Mouse (Mus musculus) Muller cell, postnatal 12 days (primary cell): ENCODE measurements around the gene BC052040.

Experiments
- DNase-seq: peaks from one replicate; pipeline ENCODE4 v3.0.0-alpha.2; 2015; ENCODE audit errors: inconsistent ontology term

BC052040 gene

DNA sequence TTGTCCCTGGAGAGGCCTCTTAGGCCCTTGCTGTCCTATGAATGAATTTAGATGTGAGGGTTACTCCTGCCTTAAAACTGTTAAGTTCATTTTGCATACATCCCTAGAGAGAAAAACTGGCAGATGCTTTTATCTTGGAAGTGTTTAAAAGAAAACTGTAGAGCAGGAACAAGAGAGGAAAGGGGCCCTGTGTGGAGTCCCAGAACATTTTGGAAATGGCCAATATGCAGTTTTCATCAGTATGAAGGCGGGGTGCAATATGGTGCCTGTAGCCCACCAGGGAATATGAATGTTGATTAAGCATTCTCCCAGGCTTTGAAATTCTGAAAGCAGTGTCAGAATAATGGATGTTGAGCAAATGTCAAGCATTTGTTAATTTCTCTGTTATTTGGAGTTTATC is 19.8 kb downstream of the BC052040 start:
- DNase-seq, result no peak

DNA sequence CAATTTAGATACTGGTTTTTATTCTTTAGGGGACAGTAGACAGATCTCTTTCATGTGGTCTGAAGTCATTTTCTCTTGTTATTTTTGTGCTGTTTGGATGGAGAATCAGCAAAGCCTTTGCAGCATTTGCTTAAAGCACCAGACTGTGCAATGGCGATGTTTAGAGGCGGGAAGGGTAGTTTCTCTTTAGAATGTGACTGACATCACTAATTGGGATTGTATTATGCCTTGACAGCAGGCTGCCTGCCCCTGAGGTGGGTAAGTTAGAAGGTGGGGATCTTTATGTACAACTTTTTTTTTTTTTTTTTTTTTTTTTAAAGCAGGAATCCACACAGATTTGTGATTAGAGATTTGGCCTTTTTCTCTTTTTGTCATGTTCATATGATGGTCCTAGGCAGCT is 20.6 kb downstream of the BC052040 start:
- no peak for DNase-seq

GRCm38 (mm10) chr2:115604132-115604531 is 22.6 kb downstream of the BC052040 start:
- DNase-seq, result no peak

DNA sequence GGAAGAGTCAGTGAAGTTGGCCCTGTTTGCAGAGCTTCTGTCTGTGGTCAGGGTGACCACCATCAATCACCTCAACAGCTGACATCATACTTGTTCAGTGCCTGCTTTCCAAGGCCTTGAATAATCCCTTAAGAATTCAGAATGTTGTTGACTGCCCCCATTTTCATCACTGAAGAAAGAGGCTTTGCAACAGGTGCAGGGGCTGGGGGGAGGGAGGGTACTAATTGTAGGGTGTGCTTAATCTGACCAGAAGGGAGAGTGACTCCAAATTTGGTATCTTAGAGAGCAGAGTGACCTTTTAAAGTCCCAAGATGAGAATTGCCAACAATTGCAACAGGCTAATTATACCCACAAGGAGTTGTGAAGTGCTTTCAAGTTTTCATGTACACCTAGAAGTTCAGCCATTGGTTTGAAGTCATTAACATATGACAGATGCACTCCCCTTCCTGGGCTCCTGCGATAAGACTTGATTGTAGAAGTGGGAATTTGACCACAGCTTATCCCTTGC is 24.4 kb downstream of the BC052040 start:
- DNase-seq, result peak; percentile 70

- DNase-seq, result peak; percentile 10
Observed at GRCm38 (mm10) chr2:115609020-115609419, 27.5 kb downstream of the BC052040 start.

DNA sequence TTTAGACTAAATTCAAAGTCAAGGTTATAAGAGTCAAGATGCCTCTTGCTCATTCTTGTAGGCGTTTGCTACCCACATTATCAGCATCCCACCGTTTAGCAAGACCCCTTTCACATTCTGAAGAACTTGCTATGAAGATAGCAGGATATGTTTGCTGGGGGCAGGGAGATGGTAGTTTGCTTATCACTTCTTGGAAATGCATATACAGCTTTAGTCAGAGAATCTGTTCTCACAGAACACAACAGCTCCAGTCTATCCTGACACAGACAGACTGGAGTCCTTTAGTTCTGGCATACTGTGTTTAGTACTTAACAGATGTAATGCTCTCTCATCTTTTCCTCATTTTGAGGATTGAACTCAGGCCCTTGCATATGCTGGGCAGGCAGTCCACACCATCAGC is 28.6 kb downstream of the BC052040 start:
- no peak for DNase-seq

DNA sequence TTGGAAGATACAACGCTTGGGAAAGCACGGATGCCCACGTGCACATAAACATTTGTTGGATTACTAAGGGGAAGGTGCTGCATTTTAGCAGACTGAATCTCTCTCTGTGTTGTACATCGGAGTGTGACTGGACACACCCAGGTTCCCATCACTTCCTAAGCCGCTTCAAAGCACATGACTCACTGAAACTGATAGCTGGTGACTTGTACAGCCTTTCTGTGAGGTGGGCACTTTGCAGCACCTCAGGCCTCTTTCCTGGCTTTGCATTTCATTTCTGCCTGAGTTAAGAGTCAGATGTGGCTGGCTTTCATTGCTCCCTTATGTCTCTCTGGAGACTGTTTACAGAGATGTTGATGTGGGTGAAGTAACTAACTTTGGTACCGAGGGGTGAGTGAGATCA is 29.0 kb downstream of the BC052040 start:
- no peak for DNase-seq

DNA sequence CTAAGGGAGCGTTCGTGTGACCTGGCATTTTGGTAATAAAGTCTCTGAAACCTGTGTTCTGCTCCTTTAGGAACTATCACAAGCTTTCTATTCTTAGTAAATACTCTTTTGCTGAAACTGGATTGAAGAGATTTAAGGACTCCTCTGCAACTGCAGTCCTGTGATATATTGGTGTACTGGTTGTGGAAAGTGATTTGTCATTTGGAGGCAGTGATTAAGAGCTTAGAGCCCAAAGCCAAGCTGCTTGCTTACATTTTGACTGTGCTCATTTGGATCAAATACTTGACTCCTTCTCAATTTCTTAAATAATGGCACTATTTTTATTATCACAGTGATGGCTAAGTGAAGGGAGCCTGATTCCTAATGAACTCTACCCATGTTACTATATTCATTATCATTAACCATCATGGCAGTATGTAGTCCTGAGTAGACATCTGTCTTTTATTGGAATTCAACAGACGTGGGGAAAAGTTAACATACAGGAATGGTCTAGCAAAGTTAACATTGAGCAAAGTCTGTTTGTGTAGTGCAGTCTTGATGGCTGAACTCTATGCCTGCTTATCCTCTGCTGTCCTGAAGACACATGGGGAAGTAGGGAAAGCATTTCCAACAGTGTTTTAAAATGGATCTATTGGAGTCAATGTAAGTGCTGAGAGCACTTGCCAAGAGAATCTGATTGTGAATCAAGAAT is 32.5 kb downstream of the BC052040 start:
- no peak for DNase-seq

GRCm38 (mm10) chr2:115628471-115628870 is 47.0 kb downstream of the BC052040 start:
- no peak for DNase-seq

- no peak for DNase-seq
Observed at GRCm38 (mm10) chr2:115631031-115631434, 49.5 kb downstream of the BC052040 start.

DNA sequence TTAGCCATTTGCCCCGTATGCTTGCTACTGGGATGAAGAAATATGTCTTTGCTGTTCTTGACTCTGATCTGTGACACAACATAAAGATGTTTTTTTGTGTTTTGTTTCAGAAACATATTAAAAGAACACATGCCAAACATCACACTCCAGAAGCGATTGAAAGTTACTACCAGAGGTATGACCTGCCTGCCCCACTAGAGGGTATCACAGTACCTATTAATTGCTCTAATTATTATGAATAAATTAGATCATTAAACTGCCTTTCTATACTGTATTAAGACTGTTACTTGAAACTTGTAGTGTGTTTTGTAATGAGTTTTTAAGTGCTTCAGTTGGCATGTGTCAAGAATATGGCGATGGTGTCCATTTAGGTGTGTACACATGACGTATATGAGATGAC is 50.3 kb downstream of the BC052040 start:
- DNase-seq, result no peak

- no peak for DNase-seq
Observed at GRCm38 (mm10) chr2:115650203-115650602, 68.7 kb downstream of the BC052040 start.

DNA sequence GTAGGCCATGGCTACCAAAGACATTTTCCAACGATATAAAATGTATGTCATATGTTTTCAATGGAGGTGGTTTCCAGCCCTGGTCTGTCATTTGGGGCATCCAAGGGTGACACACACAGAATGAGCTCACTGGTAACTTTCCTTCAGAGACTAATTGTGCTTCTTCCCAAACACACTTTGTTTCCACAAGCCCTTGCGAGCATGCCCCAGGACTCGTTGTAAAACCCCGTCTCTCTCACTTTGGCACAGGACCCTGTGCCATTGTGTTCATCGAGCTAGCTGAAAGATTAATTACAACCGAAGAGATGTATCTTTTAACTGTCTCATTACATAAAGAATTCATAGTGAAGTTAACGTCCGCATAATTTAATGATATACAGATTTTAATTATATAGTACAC is 78.2 kb downstream of the BC052040 start:
- DNase-seq, result no peak

DNA sequence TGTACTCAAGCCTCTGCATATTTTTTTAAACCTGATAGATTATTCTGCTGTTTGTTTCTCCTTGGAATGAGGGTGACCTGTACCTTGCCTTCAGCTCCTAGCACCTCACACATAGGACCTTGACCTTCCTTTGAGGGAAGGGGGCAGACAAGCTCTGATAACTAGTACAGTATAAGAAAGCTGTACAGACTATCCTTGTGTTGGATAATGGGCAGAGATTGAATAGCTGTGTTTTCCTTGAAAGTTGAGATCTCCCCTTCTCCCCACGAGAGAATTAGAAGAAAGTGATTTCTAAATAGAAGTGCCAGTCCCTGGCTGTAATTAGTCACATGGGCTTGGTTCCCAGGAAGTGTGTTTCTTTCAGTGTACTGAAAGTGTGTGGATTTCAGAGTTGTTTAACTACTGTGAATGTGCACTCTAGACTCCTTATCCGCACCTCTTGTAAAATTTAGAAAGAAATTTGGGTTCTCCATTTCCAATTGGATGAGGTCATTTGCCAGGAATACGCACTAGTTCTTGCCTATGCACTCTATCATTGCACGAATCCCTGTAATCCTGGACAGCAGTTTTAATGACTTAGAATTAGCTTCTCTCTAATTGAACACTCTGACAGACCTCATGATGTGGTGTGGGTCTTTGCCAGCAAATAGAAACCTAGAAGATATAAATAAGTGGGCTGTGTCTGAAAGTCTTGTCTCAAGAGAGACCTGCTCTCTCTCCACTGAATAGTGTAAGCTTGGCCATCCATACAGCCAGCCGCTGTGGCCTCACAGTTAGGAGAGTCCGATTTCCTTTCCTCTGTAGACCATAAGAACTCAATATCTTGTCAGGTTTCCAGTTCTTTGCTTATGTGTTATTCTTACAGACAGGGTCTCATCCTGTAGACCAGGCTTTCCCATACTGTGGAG is 79.0 kb downstream of the BC052040 start:
- DNase-seq, result no peak

GRCm38 (mm10) chr2:115667516-115667915 is 86.0 kb downstream of the BC052040 start:
- DNase-seq, result no peak

DNA sequence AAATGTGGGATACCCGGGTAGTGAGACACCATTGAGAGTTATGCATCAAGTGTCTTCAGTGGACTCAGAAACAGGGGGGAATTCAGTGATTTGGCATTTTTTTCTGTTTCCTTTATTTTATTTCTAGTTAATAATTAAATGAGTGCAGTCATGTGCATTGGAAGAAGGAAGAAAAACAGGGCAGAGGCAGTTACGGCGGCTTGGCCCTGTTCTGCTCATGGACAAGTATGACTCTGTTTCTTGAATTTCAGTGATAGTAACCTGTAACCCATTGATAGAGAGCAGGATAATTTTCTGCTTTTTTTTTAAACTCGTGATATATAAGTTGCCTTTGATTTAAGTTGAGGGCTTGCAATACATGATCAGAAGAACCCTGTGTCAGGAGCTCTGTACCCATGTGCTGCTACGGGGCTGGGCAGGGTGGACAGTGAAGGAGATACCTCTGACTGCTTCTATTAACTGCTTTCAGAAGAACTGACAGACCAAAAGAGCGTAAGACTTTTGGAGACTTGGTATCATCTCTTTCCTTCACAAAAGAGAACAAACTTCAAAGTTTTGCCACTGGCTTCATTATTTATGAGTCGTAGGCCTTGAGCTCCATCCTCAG is 91.6 kb downstream of the BC052040 start:
- DNase-seq, result no peak

DNA sequence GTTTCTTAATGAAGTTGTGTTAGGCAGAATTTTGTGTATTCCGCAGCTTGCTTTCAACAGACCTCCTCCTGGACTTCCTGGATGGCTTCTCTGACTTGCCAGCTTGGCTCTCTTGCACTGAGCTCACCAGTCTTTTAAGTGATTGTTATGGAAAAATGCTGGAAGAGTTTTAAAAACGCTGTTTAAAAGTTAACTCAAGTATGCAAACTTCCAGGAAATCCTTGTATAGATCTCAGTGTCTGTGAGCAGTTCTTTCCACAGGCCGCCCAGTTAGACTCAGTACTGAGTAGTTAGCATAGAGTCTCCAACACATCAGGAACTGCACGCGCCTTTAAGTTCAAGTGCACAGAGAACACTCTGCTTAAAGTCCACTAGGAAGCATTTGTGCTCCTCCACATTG is 97.3 kb downstream of the BC052040 start:
- DNase-seq, result no peak

- DNase-seq, result no peak
Observed at GRCm38 (mm10) chr2:115685250-115685649, 103.7 kb downstream of the BC052040 start.

- DNase-seq, result no peak
Observed at GRCm38 (mm10) chr2:115687612-115688011, 106.1 kb downstream of the BC052040 start.

DNA sequence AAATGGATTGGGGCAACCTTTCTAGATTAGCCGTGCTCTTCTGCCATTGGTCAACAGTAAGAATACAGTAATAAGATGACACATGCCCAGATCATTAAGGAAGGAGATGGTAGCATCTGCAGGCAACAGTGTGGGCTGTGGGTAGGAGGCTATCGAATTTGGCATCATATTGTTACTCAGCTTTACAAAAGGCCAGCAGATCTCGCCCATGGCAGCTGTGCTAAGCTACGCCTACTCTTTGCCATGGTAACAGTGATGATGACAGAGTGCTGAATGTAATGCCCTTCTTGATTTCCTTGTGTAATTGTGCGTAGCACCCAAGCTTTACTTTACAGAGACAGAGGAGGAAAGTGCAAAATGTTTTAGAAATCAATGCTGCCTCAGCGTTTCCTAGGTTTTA is 106.8 kb downstream of the BC052040 start:
- no peak for DNase-seq

DNA sequence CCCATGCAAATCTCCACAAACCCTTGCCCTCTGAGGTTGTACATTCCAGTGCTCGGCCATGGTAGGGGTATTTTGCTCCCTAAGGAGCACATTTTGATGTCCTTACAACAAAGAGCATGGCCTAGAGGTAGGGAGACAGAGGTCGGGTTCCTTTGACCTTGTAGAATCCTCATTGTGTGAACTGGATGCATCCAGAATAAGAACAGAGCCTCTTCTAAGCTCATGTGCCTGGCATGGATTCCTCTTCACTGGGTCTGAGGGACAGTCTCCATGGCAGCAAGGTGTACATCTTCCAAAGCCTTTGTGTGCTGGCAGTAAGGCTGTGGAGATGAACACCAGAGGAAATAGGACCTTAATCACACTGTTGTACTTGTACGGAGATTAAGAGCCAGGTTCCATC is 112.3 kb downstream of the BC052040 start:
- no peak for DNase-seq

GRCm38 (mm10) chr2:115694386-115694785 is 112.9 kb downstream of the BC052040 start:
- DNase-seq, result no peak
